Mouse (Mus musculus): ENCODE results near the gene Nup50. TPM values are rescaled to one million over a fixed set of nuclear protein-coding genes. Genes with fewer than 3 reads are reported as not detected.

Nup50 gene
- total RNA-seq (2023): 10 to 100 TPM; 38.7 to 43.4 TPM

GRCm38 (mm10) chr15:84922884-84923507 is at the start of gene Nup50:
Gene Nup50 (plus strand): TSS chr15:84923411.

GRCm38 (mm10) chr15:84919938-84920337 is 3.3 kb upstream of the Nup50 start, which contains the start of gene Gm29666:
Gene Gm29666 (minus strand): TSS chr15:84920038.

DNA sequence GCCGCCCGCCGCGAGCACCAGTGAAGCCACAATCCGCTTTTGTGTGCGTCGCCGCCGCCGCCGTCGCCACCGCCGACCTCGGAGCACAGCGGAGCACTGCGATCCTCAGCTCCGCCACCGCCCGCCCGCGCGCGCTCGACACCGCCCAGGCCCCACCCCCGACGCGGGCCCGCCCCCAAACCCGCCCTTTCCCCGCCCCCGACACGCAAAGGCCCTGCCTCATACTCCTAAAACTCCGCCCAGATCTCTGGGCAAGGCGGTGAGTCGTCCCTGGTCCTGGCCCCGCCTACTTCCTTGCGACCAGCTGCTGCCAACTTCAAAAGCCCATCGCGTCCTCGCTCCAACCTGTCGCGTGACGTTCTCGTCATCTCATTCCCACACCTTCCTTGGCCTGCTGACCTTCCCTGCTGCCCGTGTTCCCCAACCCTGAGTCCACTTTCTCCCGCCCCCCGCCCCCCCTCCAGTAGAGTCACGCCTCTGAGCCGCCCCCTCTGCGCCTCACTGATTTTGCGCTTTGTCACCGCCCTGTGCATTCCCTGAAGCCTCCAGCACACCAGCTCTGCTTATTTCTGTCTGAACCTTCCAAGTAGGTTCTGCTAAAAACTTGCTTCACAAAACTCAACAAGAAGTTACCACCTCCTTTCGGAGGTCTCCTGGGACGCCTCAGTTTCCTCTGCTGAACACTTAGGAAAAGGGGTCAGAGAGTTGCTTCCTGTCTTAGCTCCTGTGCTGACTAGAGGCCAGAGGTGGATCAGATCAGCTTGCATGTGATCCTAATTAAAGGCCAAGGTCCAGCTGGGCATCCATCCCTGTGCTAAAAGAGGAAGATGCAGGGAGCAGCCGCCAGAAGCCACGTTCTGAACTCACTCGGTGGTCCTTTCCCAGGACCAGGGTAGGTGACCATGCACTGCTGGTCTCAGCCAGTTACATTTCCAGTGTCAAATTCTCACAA is 64.9 kb downstream of the Nup50 start, which contains the start of gene 5031439G07Rik:
Gene 5031439G07Rik, minus strand, starts transcription at position 678 of the 952 bp plus-strand sequence.

Other genes with a start within 250 kb of the Nup50 start
- not detected for gene Arhgap8, start 203.4 kb upstream of the Nup50 start, total RNA-seq (2023)
- 1 to 10 TPM; 1.2 to 1.6 TPM for gene Phf21b, start 67.4 kb upstream of the Nup50 start, total RNA-seq (2023)
- gene Gm29666, start 3.4 kb upstream of the Nup50 start, total RNA-seq (2023): under 1 TPM; 0.20 to 0.26 TPM
- 10 to 100 TPM; 62.6 to 83.3 TPM for gene 5031439G07Rik, start 65.1 kb downstream of the Nup50 start, total RNA-seq (2023)
- not detected for gene Upk3a, start 93.7 kb downstream of the Nup50 start, total RNA-seq (2023)
- gene Fam118a, start 105.5 kb downstream of the Nup50 start, total RNA-seq (2023): 1 to 10 TPM; 6.0 to 6.3 TPM
- not detected for gene Smc1b, start 208.6 kb downstream of the Nup50 start, total RNA-seq (2023)
- gene Ribc2, start 208.7 kb downstream of the Nup50 start, total RNA-seq (2023): not detected